Mouse (Mus musculus) forebrain, postnatal 0 days (tissue): Measurements from ENCODE around the gene Nyap1. TPM values are rescaled to one million over a fixed set of nuclear protein-coding genes. Genes with fewer than 3 reads are reported as not detected.

Source experiments
- ATAC-seq: fragments of 200-750 bp; cut with Nextera tagmentation; 2 replicates; pipeline ENCODE4 v1.8.0; 2017; ENCODE audit warnings: mild to moderate bottlenecking, moderate library complexity
- DNase-seq: peaks from one replicate; pipeline ENCODE4 v3.0.0-alpha.2; 2015
- H3K27ac ChIP-seq: fragments of 300-500 bp; sonication (generic); 2 replicates; pipeline ENCODE4 v1.5.1; 2014; ENCODE audit warnings: low read depth, mild to moderate bottlenecking, antibody characterized with exemption, low read length, moderate library complexity, mixed read lengths
- H3K27me3 ChIP-seq: fragments of 300-500 bp; sonication (generic); 2 replicates; pipeline ENCODE4 v1.6.1; 2014; ENCODE audit warnings: mild to moderate bottlenecking, low read length, mixed read lengths; ENCODE audit not compliant: insufficient read depth
- H3K36me3 ChIP-seq: fragments of 300-500 bp; sonication (generic); 2 replicates; pipeline ENCODE4 v1.6.1; 2014; ENCODE audit warnings: mild to moderate bottlenecking, moderate library complexity; ENCODE audit not compliant: insufficient read depth
- H3K4me1 ChIP-seq: fragments of 300-500 bp; sonication (generic); 2 replicates; pipeline ENCODE4 v1.6.1; 2014; ENCODE audit warnings: antibody characterized with exemption; ENCODE audit not compliant: insufficient read depth
- H3K4me2 ChIP-seq: fragments of 300-500 bp; sonication (generic); 2 replicates; pipeline ENCODE4 v1.6.1; 2014; ENCODE audit warnings: low read depth, mild to moderate bottlenecking, moderate library complexity
- H3K4me3 ChIP-seq: fragments of 300-500 bp; sonication (generic); 2 replicates; pipeline ENCODE4 v1.5.1; 2014; ENCODE audit warnings: low read depth, low read length, mixed read lengths
- H3K9ac ChIP-seq: fragments of 300-500 bp; sonication (generic); 2 replicates; pipeline ENCODE4 v1.6.1; 2014; ENCODE audit warnings: mild to moderate bottlenecking
- H3K9me3 ChIP-seq: fragments of 300-500 bp; sonication (generic); 2 replicates; pipeline ENCODE4 v1.6.1; 2016; ENCODE audit warnings: low read length
- CTCF ChIP-seq: sonication (generic); IDR thresholded peaks from 2 replicates; pipeline ENCODE4 v1.5.1; 2016; ENCODE audit warnings: antibody characterized with exemption, control low read depth, low read depth
- WGBS: fragments of 180-500 bp; shearing (Covaris S2); extraction: QIAGEN DNeasy Blood & Tissue Kit; methylation state at CpG from one replicate; pipeline ENCODE4 v1.1.7; 2014; 5-methylcytosine and 5-hydroxymethylcytosine counted together
- polyA plus RNA-seq: library from polyadenylated mRNA; unstranded; fragments of >200 nt; fragmentation: Nextera tagmentation; extraction: Ambion mirVana; gene quantifications from 2 replicates; pipeline ENCODE4 v1.2.1, GENCODE M21; 2015
- total RNA-seq: library from RNA; depleted of rRNA; stranded (reverse); fragments of >200 nt; gene quantifications from 2 replicates; pipeline ENCODE4 v1.2.3, GENCODE M21; 2014

The Nyap1 gene
- total and polyA plus RNA-seq, 2 experiments from 2014 or later: 48.9 to 252 TPM

- H3K36me3 ChIP-seq: peaks cover 31% of the 10 kb centered on the region
- ATAC-seq: peak; percentile 98
- no peak for TF ChIP-seq CTCF
- H3K9ac ChIP-seq: peak within 1 kb of the TSS; percentile 92
- DNase-seq: peak; percentile 99
- H3K4me2 ChIP-seq: peak within 1 kb of the TSS; percentile 95
- peak within 1 kb of the TSS; percentile 92 for H3K27ac ChIP-seq
- no peaks in the 10 kb centered on the region for H3K27me3 ChIP-seq
- peaks cover 22% of the 10 kb centered on the region for H3K4me1 ChIP-seq
- H3K9me3 ChIP-seq: no peaks in the 10 kb centered on the region
- H3K4me3 ChIP-seq: peak within 1 kb of the TSS; percentile 98
- WGBS: 0% methylated on average over 31 of the region's 31 CpGs
Measured at GRCm38 (mm10) chr5:137778635-137779034, 37.2 kb upstream of the Nyap1 start, which contains the start of gene Ppp1r35. Ppp1r35 (plus strand) TSS chr5:137778849.

- Histone ChIP-seq H3K4me2 (no peak overlapping the region), H3K27me3 (no peaks in the 10 kb centered on the region), H3K9ac (no peak overlapping the region), H3K4me3 (no peak overlapping the region), H3K4me1 (peaks cover 12% of the 10 kb centered on the region), H3K9me3 (no peaks in the 10 kb centered on the region), H3K36me3 (peaks cover 18% of the 10 kb centered on the region), H3K27ac (no peak overlapping the region; the same call in 1 of the 2 replicates)
- no peak for TF ChIP-seq CTCF
- 87% methylated on average over 7 of the region's 7 CpGs for WGBS
- ATAC-seq (no peak), DNase-seq (no peak)
Measured at GRCm38 (mm10) chr5:137777267-137777845, 35.9 kb upstream of the Nyap1 start.

GRCm38 (mm10) chr5:137776408-137776918 lies 35.1 kb upstream of the Nyap1 start:
- DNase-seq (no peak), ATAC-seq (no peak)
- Histone ChIP-seq H3K36me3 (peaks cover 9% of the 10 kb centered on the region), H3K27me3 (no peaks in the 10 kb centered on the region), H3K4me1 (peaks cover 12% of the 10 kb centered on the region), H3K9me3 (no peaks in the 10 kb centered on the region), H3K4me3 (no peak overlapping the region), H3K27ac (no peak overlapping the region; the same call in 1 of the 2 replicates), H3K4me2 (no peak overlapping the region), H3K9ac (no peak overlapping the region)
- TF ChIP-seq CTCF: no peak
- WGBS: 32% methylated on average over 5 of the region's 5 CpGs

- Histone ChIP-seq H3K27me3 (no peaks in the 10 kb centered on the region), H3K4me1 (peaks cover 12% of the 10 kb centered on the region), H3K9me3 (no peaks in the 10 kb centered on the region), H3K4me3 (no peak overlapping the region), H3K9ac (no peak overlapping the region), H3K4me2 (no peak overlapping the region), H3K27ac (no peak overlapping the region; the same call in 1 of the 2 replicates), H3K36me3 (peaks cover 6% of the 10 kb centered on the region)
- DNase-seq (no peak), ATAC-seq (no peak)
- TF ChIP-seq CTCF: no peak
- 90% methylated on average over 2 of the region's 2 CpGs for WGBS
Measured at GRCm38 (mm10) chr5:137775587-137776290, 34.3 kb upstream of the Nyap1 start.

GRCm38 (mm10) chr5:137772755-137773154 lies 31.3 kb upstream of the Nyap1 start:
- no peak for DNase-seq
- TF ChIP-seq CTCF: no peak
- Histone ChIP-seq H3K9me3 (no peaks in the 10 kb centered on the region), H3K9ac (no peak overlapping the region), H3K27me3 (no peaks in the 10 kb centered on the region), H3K4me1 (no peaks in the 10 kb centered on the region), H3K27ac (no peak overlapping the region), H3K36me3 (no peaks in the 10 kb centered on the region), H3K4me2 (no peak overlapping the region), H3K4me3 (no peak overlapping the region)
- ATAC-seq: no peak

GRCm38 (mm10) chr5:137770709-137771108 lies 29.3 kb upstream of the Nyap1 start:
- no peaks in the 10 kb centered on the region for H3K36me3 ChIP-seq
- H3K4me1 ChIP-seq: no peaks in the 10 kb centered on the region
- ATAC-seq (peak; percentile 48; the same call in 1 of the 2 replicates), DNase-seq (peak; percentile 64)
- no peak overlapping the region for H3K4me2 ChIP-seq
- H3K27me3 ChIP-seq: no peaks in the 10 kb centered on the region
- no peaks in the 10 kb centered on the region for H3K9me3 ChIP-seq
- 56% methylated on average over 2 of the region's 2 CpGs for WGBS
- no peak overlapping the region for H3K27ac ChIP-seq
- TF ChIP-seq CTCF: peak; percentile 85
- H3K9ac ChIP-seq: no peak overlapping the region
- H3K4me3 ChIP-seq: no peak overlapping the region

- H3K9me3 ChIP-seq: no peaks in the 10 kb centered on the region
Measured at GRCm38 (mm10) chr5:137768475-137768874, 27.1 kb upstream of the Nyap1 start.

More at GRCm38 (mm10) chr5:137768475-137768874, 27.1 kb upstream of the Nyap1 start:
- no peak overlapping the region for H3K9ac ChIP-seq
- 3% methylated on average over 1 of the region's 1 CpGs for WGBS
- no peaks in the 10 kb centered on the region for H3K27me3 ChIP-seq
- no peaks in the 10 kb centered on the region for H3K36me3 ChIP-seq
- no peak for TF ChIP-seq CTCF
- ATAC-seq (peak; percentile 58), DNase-seq (no peak)
- H3K4me2 ChIP-seq: no peak overlapping the region
- H3K27ac ChIP-seq: no peak overlapping the region
- no peak overlapping the region for H3K4me3 ChIP-seq
- no peaks in the 10 kb centered on the region for H3K4me1 ChIP-seq
